Mouse (Mus musculus): ENCODE results near the gene Ugt2b34. TPM values are rescaled to one million over a fixed set of nuclear protein-coding genes. Genes with fewer than 3 reads are reported as not detected.

Ugt2b34 gene
- polyA plus RNA-seq (2015; fragmentation: Nextera tagmentation; extraction: Ambion mirVana): not detected in 2 replicates

- H3K4me1 ChIP-seq: no peaks in the 10 kb centered on the region
- WGBS: 70% methylated on average over 1 of the region's 1 CpGs
- H3K27me3 ChIP-seq (replicated peaks): no peaks in the 10 kb centered on the region
- H3K4me3 ChIP-seq: no peak within 1 kb of the TSS
- no peaks in the 10 kb centered on the region for H3K9me3 ChIP-seq
- H3K36me3 ChIP-seq (replicated peaks): no peaks in the 10 kb centered on the region
- H3K4me2 ChIP-seq: no peak within 1 kb of the TSS
- no peak within 1 kb of the TSS for H3K27ac ChIP-seq
- H3K9ac ChIP-seq: no peak within 1 kb of the TSS
- no peak for ATAC-seq (replicated peaks)
Observed at GRCm38 (mm10) chr5:86906758-86907157, at the start of gene Ugt2b34. Ugt2b34 (minus strand) TSS chr5:86906937.

GRCm38 (mm10) chr5:86942111-86942510 lies 35.4 kb upstream of the Ugt2b34 start:
- no peaks in the 10 kb centered on the region for H3K36me3 ChIP-seq (replicated peaks)
- WGBS: 87% methylated on average over 2 of the region's 2 CpGs
- H3K9ac ChIP-seq: no peak overlapping the region
- no peaks in the 10 kb centered on the region for H3K4me1 ChIP-seq
- no peak overlapping the region for H3K4me2 ChIP-seq
- no peak for ATAC-seq (replicated peaks)
- H3K27me3 ChIP-seq (replicated peaks): no peaks in the 10 kb centered on the region
- H3K4me3 ChIP-seq: no peak overlapping the region
- H3K9me3 ChIP-seq: no peaks in the 10 kb centered on the region
- no peak overlapping the region for H3K27ac ChIP-seq

GRCm38 (mm10) chr5:86926426-86926825 lies 19.7 kb upstream of the Ugt2b34 start, which contains the start of gene Ugt2b1:
Ugt2b1 (minus strand) TSS chr5:86926530.
- Histone ChIP-seq H3K4me3 (no peak within 1 kb of the TSS), H3K27me3 (replicated peaks) (no peaks in the 10 kb centered on the region), H3K9me3 (no peaks in the 10 kb centered on the region), H3K9ac (no peak within 1 kb of the TSS), H3K36me3 (replicated peaks) (no peaks in the 10 kb centered on the region), H3K4me1 (no peaks in the 10 kb centered on the region), H3K27ac (no peak within 1 kb of the TSS), H3K4me2 (no peak within 1 kb of the TSS)
- ATAC-seq (replicated peaks): no peak
- WGBS: 81% methylated on average over 2 of the region's 2 CpGs

GRCm38 (mm10) chr5:86920661-86921233 lies 14.0 kb upstream of the Ugt2b34 start:
- Histone ChIP-seq H3K36me3 (replicated peaks) (no peaks in the 10 kb centered on the region), H3K4me1 (no peaks in the 10 kb centered on the region), H3K27me3 (replicated peaks) (no peaks in the 10 kb centered on the region), H3K9ac (no peak overlapping the region), H3K27ac (no peak overlapping the region), H3K4me2 (no peak overlapping the region), H3K9me3 (no peaks in the 10 kb centered on the region), H3K4me3 (no peak overlapping the region)
- ATAC-seq (replicated peaks): no peak
- WGBS: 77% methylated on average over 3 of the region's 3 CpGs

- H3K9ac ChIP-seq: no peak overlapping the region
- ATAC-seq (replicated peaks): no peak
Observed at GRCm38 (mm10) chr5:86911357-86912099, 4.8 kb upstream of the Ugt2b34 start.

GRCm38 (mm10) chr5:86910770-86911169 lies 4.0 kb upstream of the Ugt2b34 start:
- no peaks in the 10 kb centered on the region for H3K9me3 ChIP-seq
- H3K4me3 ChIP-seq: no peak overlapping the region
- ATAC-seq (replicated peaks): no peak

More at GRCm38 (mm10) chr5:86911357-86912099, 4.8 kb upstream of the Ugt2b34 start:
- Histone ChIP-seq H3K9me3 (no peaks in the 10 kb centered on the region), H3K27me3 (replicated peaks) (no peaks in the 10 kb centered on the region), H3K4me1 (no peaks in the 10 kb centered on the region), H3K4me2 (no peak overlapping the region), H3K36me3 (replicated peaks) (no peaks in the 10 kb centered on the region), H3K27ac (no peak overlapping the region), H3K4me3 (no peak overlapping the region)
- WGBS: 82% methylated on average over 3 of the region's 3 CpGs

GRCm38 (mm10) chr5:86889933-86890332 lies 16.8 kb downstream of the Ugt2b34 start:
- Histone ChIP-seq H3K27me3 (replicated peaks) (no peaks in the 10 kb centered on the region), H3K36me3 (replicated peaks) (no peaks in the 10 kb centered on the region), H3K4me1 (no peaks in the 10 kb centered on the region), H3K9ac (no peak overlapping the region), H3K4me3 (no peak overlapping the region), H3K27ac (no peak overlapping the region), H3K9me3 (no peaks in the 10 kb centered on the region), H3K4me2 (no peak overlapping the region)
- WGBS: 90% methylated on average over 1 of the region's 1 CpGs
- no peak for ATAC-seq (replicated peaks)

More at GRCm38 (mm10) chr5:86910770-86911169, 4.0 kb upstream of the Ugt2b34 start:
- Histone ChIP-seq H3K9ac (no peak overlapping the region), H3K36me3 (replicated peaks) (no peaks in the 10 kb centered on the region), H3K4me2 (no peak overlapping the region), H3K4me1 (no peaks in the 10 kb centered on the region), H3K27ac (no peak overlapping the region), H3K27me3 (replicated peaks) (no peaks in the 10 kb centered on the region)
- 78% methylated on average over 1 of the region's 1 CpGs for WGBS

GRCm38 (mm10) chr5:86888420-86888819 lies 18.3 kb downstream of the Ugt2b34 start:
- no peaks in the 10 kb centered on the region for H3K27me3 ChIP-seq (replicated peaks)
- no peak overlapping the region for H3K4me2 ChIP-seq
- H3K4me1 ChIP-seq: no peaks in the 10 kb centered on the region
- no peaks in the 10 kb centered on the region for H3K9me3 ChIP-seq
- no peak overlapping the region for H3K4me3 ChIP-seq
- H3K9ac ChIP-seq: no peak overlapping the region
- ATAC-seq (replicated peaks): no peak
- no peak overlapping the region for H3K27ac ChIP-seq
- 83% methylated on average over 1 of the region's 1 CpGs for WGBS
- H3K36me3 ChIP-seq (replicated peaks): no peaks in the 10 kb centered on the region

- H3K27ac ChIP-seq: no peak overlapping the region
- H3K4me1 ChIP-seq: no peaks in the 10 kb centered on the region
- H3K4me2 ChIP-seq: no peak overlapping the region
- no peaks in the 10 kb centered on the region for H3K27me3 ChIP-seq (replicated peaks)
- no peak overlapping the region for H3K4me3 ChIP-seq
- H3K36me3 ChIP-seq (replicated peaks): no peaks in the 10 kb centered on the region
- WGBS: 98% methylated on average over 1 of the region's 1 CpGs
- no peak overlapping the region for H3K9ac ChIP-seq
- no peak for ATAC-seq (replicated peaks)
- H3K9me3 ChIP-seq: no peaks in the 10 kb centered on the region
Observed at GRCm38 (mm10) chr5:86887081-86887480, 19.7 kb downstream of the Ugt2b34 start.

- H3K4me2 ChIP-seq: no peak overlapping the region
- H3K4me1 ChIP-seq: no peaks in the 10 kb centered on the region
- ATAC-seq (replicated peaks): no peak
- WGBS: 55% methylated on average over 3 of the region's 3 CpGs
- H3K4me3 ChIP-seq: no peak overlapping the region
- H3K27me3 ChIP-seq (replicated peaks): no peaks in the 10 kb centered on the region
- H3K27ac ChIP-seq: no peak overlapping the region
- H3K9me3 ChIP-seq: no peaks in the 10 kb centered on the region
- H3K36me3 ChIP-seq (replicated peaks): no peaks in the 10 kb centered on the region
- H3K9ac ChIP-seq: no peak overlapping the region
Observed at GRCm38 (mm10) chr5:86886620-86887019, 20.1 kb downstream of the Ugt2b34 start.

GRCm38 (mm10) chr5:86871877-86872276 lies 34.9 kb downstream of the Ugt2b34 start:
- H3K9me3 ChIP-seq: no peaks in the 10 kb centered on the region

GRCm38 (mm10) chr5:86858336-86858735 lies 48.4 kb downstream of the Ugt2b34 start:
- ATAC-seq (replicated peaks): no peak
- WGBS: 54% methylated on average over 3 of the region's 3 CpGs
- H3K4me2 ChIP-seq: no peak overlapping the region

More at GRCm38 (mm10) chr5:86871877-86872276, 34.9 kb downstream of the Ugt2b34 start:
- H3K4me2 ChIP-seq: no peak overlapping the region
- no peak overlapping the region for H3K4me3 ChIP-seq
- H3K4me1 ChIP-seq: no peaks in the 10 kb centered on the region
- ATAC-seq (replicated peaks): no peak
- 58% methylated on average over 1 of the region's 1 CpGs for WGBS
- no peak overlapping the region for H3K9ac ChIP-seq
- no peak overlapping the region for H3K27ac ChIP-seq
- no peaks in the 10 kb centered on the region for H3K27me3 ChIP-seq (replicated peaks)
- H3K36me3 ChIP-seq (replicated peaks): no peaks in the 10 kb centered on the region

GRCm38 (mm10) chr5:86857682-86858081 lies 49.1 kb downstream of the Ugt2b34 start:
- Histone ChIP-seq H3K9ac (no peak overlapping the region), H3K4me2 (no peak overlapping the region), H3K36me3 (replicated peaks) (no peaks in the 10 kb centered on the region), H3K4me3 (no peak overlapping the region), H3K27ac (no peak overlapping the region), H3K4me1 (no peaks in the 10 kb centered on the region), H3K9me3 (no peaks in the 10 kb centered on the region), H3K27me3 (replicated peaks) (no peaks in the 10 kb centered on the region)
- WGBS: 3% methylated on average over 1 of the region's 1 CpGs
- no peak for ATAC-seq (replicated peaks)

More at GRCm38 (mm10) chr5:86858336-86858735, 48.4 kb downstream of the Ugt2b34 start:
- Histone ChIP-seq H3K4me3 (no peak overlapping the region), H3K36me3 (replicated peaks) (no peaks in the 10 kb centered on the region), H3K4me1 (no peaks in the 10 kb centered on the region), H3K27me3 (replicated peaks) (no peaks in the 10 kb centered on the region), H3K27ac (no peak overlapping the region), H3K9me3 (no peaks in the 10 kb centered on the region), H3K9ac (no peak overlapping the region)
